Mouse (Mus musculus) Patski (cell line): ENCODE results near the gene Nup85. TPM values are rescaled to one million over a fixed set of nuclear protein-coding genes. Genes with fewer than 3 reads are reported as not detected.

Experiments used
- ATAC-seq: fragments of 100-300 bp; one replicate; pipeline ENCODE4 v1.8.0; 2021
- CTCF ChIA-PET: fragments of 350-600 bp; sonication (Branson Sonifier 250); formaldehyde crosslinking; loops from one replicate; lab custom pipeline; 2022; ENCODE audit warnings: inconsistent platforms; lab: Charles Lee
- POLR2A ChIA-PET: fragments of 350-600 bp; sonication (Branson Sonifier 250); formaldehyde crosslinking; loops from one replicate; lab custom pipeline; 2022; ENCODE audit warnings: antibody characterized with exemption, inconsistent platforms; lab: Charles Lee
- DNase-seq: peaks from one replicate; pipeline ENCODE4 v3.0.0-alpha.2; 2011; ENCODE audit warnings: low read depth, low spot score
- H3K27me3 ChIP-seq: fragments of 371-371 bp; one replicate; pipeline ENCODE4 v1.5.1; 2021
- CTCF ChIP-seq: fragments of 100-300 bp; IDR thresholded peaks from one replicate; pipeline ENCODE4 v1.5.1; 2021
- in situ Hi-C: fragments of 300-500 bp; cut with MboI; formaldehyde crosslinking; loops from 3 replicates; pipeline ENCODE4 v1.11.1; 2018; ENCODE audit warnings: low pct_unique_long_range_greater_than_20kb, mixed read lengths
- polyA plus RNA-seq: library from polyadenylated mRNA; unstranded; gene quantifications from one replicate; pipeline ENCODE4 v1.2.3, GENCODE M21; 2021

Nup85 gene
- polyA plus RNA-seq, 1 experiment from 2014 or later: 78.9 TPM

- in situ Hi-C loops: no loop called here
- no peak for TF ChIP-seq CTCF
- no peaks in the 10 kb centered on the region for H3K27me3 ChIP-seq
- POLR2A ChIA-PET: interaction anchor here (0.6 kb wide), 1 partner anchor 267 kb away, joined by 3 read pairs; no protein-coding TSS in a partner anchor
- ATAC-seq: no peak
- DNase-seq: no peak
- CTCF ChIA-PET: interaction anchor here (1.2 to 2.6 kb wide), 10 partner anchors 11 to 87 kb away, joined by 4 to 23 read pairs (median 7); partner anchors contain the start of gene Mif4gd
Observed at GRCm38 (mm10) chr11:115630532-115631504, 66.6 kb downstream of the Nup85 start.

DNA sequence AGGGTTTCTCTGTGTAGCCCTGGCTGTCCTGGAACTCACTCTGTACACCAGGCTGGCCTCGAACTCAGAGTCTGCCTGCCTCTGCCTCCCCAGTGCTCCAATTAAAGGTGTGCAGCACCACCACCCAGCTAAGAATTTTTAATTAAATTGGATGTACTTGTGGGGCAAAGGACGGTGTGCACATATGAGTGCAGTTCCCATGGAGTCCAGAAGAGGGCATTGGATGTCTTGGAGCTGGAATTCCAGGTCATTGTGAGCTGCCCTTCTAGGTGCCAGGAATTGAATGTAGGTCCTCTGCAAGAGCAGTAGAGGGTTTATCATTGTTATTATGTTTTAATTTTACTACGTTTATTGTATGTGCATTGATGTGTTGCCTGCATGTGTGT lies 67.3 kb downstream of the Nup85 start:
- in situ Hi-C loops: no loop called here

GRCm38 (mm10) chr11:115632247-115632646 lies 68.0 kb downstream of the Nup85 start:
- no peak for DNase-seq
- in situ Hi-C loops: no loop called here
- ChIA-PET POLR2A (no interaction called here), CTCF (interaction anchor here (1.2 to 2.6 kb wide), 9 partner anchors 9 to 85 kb away, joined by 4 to 23 read pairs (median 8); partner anchors contain the start of gene Mif4gd)
- ATAC-seq: no peak
- no peak for TF ChIP-seq CTCF
- H3K27me3 ChIP-seq: no peaks in the 10 kb centered on the region

More for the DNA sequence above, 67.3 kb downstream of the Nup85 start:
- ATAC-seq (no peak), DNase-seq (no peak)
- CTCF ChIA-PET: interaction anchor here (1.2 to 2.6 kb wide), 10 partner anchors 10 to 86 kb away, joined by 4 to 23 read pairs (median 7); partner anchors contain the start of gene Mif4gd
- POLR2A ChIA-PET: interaction anchor here (0.6 kb wide), 1 partner anchor 267 kb away, joined by 3 read pairs; no protein-coding TSS in a partner anchor
- H3K27me3 ChIP-seq: no peaks in the 10 kb centered on the region
- TF ChIP-seq CTCF: peak; percentile 75

DNA sequence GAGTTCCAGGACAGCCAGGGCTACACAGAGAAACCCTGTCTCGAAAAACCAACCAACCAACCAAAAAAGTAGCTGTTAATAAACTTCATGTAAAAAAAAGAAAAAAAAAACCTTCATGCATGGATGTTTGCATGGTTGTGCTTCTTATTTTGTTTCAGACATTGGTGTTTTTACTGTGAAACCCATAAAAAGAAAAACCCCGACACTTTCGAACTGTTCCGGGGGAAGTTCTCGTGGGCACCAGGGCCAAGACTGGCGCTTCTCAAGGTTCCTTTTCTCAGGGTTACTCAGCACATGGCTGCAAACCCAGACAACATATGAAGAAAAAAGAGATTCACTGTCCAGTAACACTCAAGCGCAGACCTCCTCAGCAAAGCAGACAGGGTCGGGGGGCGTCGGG lies 68.6 kb downstream of the Nup85 start:
- TF ChIP-seq CTCF: no peak
- no peaks in the 10 kb centered on the region for H3K27me3 ChIP-seq
- CTCF ChIA-PET: interaction anchor here (1.7 to 2.6 kb wide), 5 partner anchors 14 to 85 kb away, joined by 6 to 23 read pairs (median 8); no protein-coding TSS in a partner anchor
- DNase-seq (no peak), ATAC-seq (no peak)
- POLR2A ChIA-PET: no interaction called here
- in situ Hi-C loops: no loop called here

Other genes starting within 250 kb of the Nup85 start
- 0.32 TPM for gene Ush1g, start 242.4 kb upstream of the Nup85 start, polyA plus RNA-seq
- gene Otop3, start 229.7 kb upstream of the Nup85 start, polyA plus RNA-seq: not detected
- 15.3 TPM for gene Hid1, start 196.7 kb upstream of the Nup85 start, polyA plus RNA-seq
- gene Cdr2l, start 182.5 kb upstream of the Nup85 start, polyA plus RNA-seq: 21.3 TPM
- 99.9 TPM for gene Mrpl58, start 160.7 kb upstream of the Nup85 start, polyA plus RNA-seq
- gene Atp5h, start 144.5 kb upstream of the Nup85 start, polyA plus RNA-seq: 727 TPM
- 46.0 TPM for gene Kctd2, start 144.3 kb upstream of the Nup85 start, polyA plus RNA-seq
- gene Trim80, start 123.9 kb upstream of the Nup85 start, polyA plus RNA-seq: not detected
- gene Slc16a5, start 102.0 kb upstream of the Nup85 start, polyA plus RNA-seq: 0.15 TPM
- gene Armc7, start 88.8 kb upstream of the Nup85 start, polyA plus RNA-seq: 13.3 TPM
- 128 TPM for gene Nt5c, start 72.6 kb upstream of the Nup85 start, polyA plus RNA-seq
- 179 TPM for gene Jpt1, start 50.0 kb upstream of the Nup85 start, polyA plus RNA-seq
- gene Sumo2, start 28.2 kb upstream of the Nup85 start, polyA plus RNA-seq: 381 TPM
- 69.9 TPM for gene Mrps7, start 39.5 kb downstream of the Nup85 start, polyA plus RNA-seq
- 31.0 TPM for gene Gga3, start 39.6 kb downstream of the Nup85 start, polyA plus RNA-seq
- 47.4 TPM for gene Mif4gd, start 48.5 kb downstream of the Nup85 start, polyA plus RNA-seq
- 48.1 TPM for gene Slc25a19, start 63.9 kb downstream of the Nup85 start, polyA plus RNA-seq
- gene Grb2, start 144.2 kb downstream of the Nup85 start, polyA plus RNA-seq: 99.5 TPM
- 44.3 TPM for gene Tmem94, start 201.0 kb downstream of the Nup85 start, polyA plus RNA-seq
- 29.7 TPM for gene Caskin2, start 249.2 kb downstream of the Nup85 start, polyA plus RNA-seq